Mouse (Mus musculus) thymus, adult 2 months (tissue): ENCODE results near the gene Rnf146.

Experiments
- CTCF ChIP-seq: fragments of 200-500 bp; IDR thresholded peaks from 2 replicates; pipeline ENCODE4 v1.5.1; 2012; ENCODE audit warnings: mild to moderate bottlenecking, control low read depth, low read length, moderate library complexity, borderline replicate concordance; ENCODE audit not compliant: control insufficient read depth, poor library complexity, insufficient read depth; ENCODE audit errors: extremely low read depth
- POLR2A ChIP-seq: fragments of 200-500 bp; IDR thresholded peaks from 2 replicates; pipeline ENCODE4 v1.6.1; 2012; ENCODE audit warnings: mild to moderate bottlenecking, low read length, control low read depth, moderate library complexity; ENCODE audit not compliant: control insufficient read depth, poor library complexity, insufficient read depth; ENCODE audit errors: extremely low read depth

DNA sequence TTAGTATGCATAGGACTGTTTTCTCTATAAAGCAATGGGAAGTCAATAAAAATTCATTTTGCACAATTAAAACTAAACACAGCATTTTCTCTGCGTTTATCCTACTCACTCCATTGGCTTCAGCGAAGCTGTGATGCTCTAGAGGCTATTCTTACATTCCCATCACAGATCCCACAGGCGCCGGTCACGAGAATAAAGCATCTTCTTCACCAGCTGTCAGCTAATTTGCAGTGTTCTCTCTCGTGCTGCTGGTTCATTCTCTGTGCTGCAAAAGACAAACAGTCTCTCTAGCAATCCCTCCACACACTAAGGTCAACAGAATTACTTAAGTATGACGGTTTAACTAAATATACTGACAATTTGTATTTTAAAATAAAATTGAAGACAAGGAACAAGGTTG, 8.1 kb downstream of the Rnf146 start:
- TF ChIP-seq POLR2A, result no peak
- TF ChIP-seq CTCF, result no peak
